Mouse (Mus musculus) adrenal gland, adult (tissue): ENCODE results near the gene Spop.
"Not testable (repeated sequence)": the region's sequence is repeated elsewhere in the genome, so short reads cannot be mapped to it uniquely, and the experiment has no call there.

Source experiments
- DNase-seq, 2 experiments: peaks; one replicate each; pipeline ENCODE4 v3.0.0; 2022 to 2023; ENCODE audit warnings: low spot score in 1 of 2; ENCODE audit not compliant: inconsistent age in 2 of 2

The Spop gene

DNA sequence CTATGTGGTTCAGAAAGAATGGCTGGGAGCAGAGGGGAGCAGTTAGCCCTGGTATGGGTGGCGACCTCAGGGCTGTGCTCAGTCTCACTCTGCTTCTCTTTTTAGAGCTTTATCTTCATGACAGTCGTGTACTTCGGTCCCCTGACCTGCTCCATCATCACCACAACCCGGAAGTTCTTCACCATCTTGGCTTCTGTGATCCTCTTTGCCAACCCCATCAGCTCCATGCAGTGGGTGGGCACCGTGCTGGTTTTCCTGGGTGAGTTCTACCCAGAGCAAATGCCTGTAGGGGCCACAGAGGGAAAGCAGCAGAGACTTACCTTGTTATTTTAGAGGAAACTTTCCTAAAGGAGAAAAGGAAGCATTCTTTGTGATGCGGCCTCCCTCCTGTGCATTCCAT, 23.5 kb upstream of the Spop start:
- no peak for DNase-seq

GRCm38 (mm10) chr11:95391201-95391600, 22.7 kb upstream of the Spop start:
- no peak for DNase-seq

GRCm38 (mm10) chr11:95391743-95392142, 22.1 kb upstream of the Spop start:
- DNase-seq: no peak

DNA sequence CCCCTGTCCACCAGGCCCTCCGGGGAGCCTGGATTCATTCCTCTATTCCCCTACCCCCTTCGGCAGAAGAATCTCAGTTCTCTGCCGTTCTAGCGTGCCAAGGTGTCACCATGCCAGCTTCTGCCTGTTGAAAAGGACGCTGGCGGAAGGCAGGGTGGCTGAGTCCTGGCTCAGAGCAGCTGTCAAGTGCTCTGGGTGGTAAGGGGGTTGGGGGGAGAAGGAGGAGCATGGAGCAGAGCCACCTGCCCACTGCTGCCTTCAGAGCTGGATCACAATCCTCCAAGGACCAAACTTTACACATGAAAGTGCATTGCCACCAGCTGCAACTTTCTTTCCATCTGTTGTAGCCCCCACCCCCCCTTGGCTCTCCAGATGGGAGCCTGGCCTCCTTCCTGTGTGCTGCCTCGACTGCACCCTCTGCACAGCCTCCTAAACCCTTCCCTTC, 21.6 kb upstream of the Spop start:
- DNase-seq: peak in 1 of 2 experiments; percentile 33

DNA sequence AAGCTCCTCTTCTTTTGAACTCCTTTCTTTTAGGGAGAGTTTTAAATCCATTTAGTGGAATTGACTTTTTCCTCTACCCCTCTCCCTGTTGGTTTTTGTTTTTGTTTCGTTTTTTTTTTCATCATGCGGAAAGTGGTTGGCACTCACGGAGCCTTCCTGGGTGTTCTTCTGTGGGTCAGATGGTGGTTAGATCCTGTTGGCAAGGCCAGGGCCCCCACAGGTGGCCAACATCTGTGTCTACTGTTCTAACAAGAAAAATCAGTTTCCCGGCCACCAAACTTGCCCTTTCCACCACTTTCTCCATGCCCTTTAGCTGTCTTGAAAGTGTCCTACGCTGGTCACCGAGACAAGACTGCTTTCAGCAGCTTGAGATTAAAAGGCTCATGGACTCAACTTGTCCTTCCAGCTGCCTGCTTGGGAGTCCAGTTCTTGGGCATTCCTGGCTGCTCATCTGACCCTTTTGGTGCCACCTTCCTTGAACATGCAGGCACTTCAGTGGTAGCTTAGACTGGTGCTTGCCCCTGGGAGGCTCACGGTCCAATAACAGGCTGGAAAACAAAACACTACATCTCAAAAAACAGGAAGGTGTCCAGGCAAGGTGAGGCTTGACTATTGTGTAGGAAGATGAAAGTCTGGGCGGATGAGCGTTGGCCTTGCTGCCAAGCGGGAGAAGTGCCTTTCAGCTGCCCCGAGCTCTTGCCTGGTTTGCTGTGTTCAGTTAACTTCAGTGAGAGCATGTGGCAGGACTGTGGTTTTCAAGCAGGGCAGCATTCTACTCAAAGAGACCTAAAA, 21.0 kb upstream of the Spop start:
- no peak for DNase-seq

DNA sequence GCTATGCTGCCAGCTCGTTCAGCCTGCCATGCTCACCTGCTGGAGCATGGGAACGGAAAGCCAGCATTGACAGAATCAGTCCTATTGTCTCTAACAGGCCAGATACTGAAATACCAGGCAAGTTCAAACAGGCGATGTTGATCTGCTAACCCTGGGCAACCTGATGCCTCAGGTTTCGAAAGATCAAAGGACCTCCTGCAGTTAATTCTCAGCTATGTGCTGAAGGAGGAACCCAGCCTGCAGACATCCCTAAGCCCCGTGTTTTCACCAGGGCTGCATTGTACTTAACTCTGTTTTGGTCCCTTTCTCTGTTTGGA, 20.4 kb upstream of the Spop start:
- DNase-seq: no peak

DNA sequence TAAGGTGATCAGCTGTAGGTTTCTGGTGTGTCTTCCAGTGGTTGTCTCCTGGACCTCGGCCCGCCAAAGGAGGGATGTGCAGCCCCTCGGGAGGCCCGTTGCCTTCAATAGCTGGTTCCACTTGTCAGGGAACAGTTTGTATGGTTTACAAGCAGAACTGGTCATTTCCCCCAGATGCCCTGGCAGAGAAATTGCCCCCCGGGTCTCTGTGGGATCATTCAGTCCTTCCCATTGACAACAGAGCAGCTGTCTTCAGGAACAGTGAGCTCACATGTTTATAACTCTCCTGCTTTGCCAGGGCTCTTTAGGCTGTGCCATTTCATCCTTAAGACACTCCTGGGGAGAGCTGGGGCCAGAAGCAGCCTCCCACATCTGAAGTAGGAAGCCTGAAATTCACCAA, 19.8 kb upstream of the Spop start:
- no peak for DNase-seq

DNA sequence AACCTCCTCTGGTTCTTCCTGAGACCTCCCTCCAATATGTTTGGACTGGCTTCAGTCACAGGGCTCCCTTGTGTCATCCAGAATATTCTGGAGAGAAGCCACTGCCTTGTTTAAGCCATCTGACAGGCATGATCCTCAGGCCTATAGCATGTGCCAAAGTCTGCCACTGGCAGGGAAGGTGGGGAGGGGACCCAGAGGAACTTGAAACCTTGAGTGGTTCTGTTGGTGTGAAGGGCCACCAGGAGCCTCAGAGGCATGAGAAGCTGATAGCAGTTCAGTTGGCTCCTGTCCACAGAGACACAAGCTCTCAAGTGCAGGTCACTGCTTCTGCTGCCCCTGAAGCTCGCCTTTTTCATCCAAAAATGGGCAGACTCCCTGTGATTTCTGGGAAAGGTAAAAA, 17.3 kb upstream of the Spop start:
- DNase-seq: no peak

DNA sequence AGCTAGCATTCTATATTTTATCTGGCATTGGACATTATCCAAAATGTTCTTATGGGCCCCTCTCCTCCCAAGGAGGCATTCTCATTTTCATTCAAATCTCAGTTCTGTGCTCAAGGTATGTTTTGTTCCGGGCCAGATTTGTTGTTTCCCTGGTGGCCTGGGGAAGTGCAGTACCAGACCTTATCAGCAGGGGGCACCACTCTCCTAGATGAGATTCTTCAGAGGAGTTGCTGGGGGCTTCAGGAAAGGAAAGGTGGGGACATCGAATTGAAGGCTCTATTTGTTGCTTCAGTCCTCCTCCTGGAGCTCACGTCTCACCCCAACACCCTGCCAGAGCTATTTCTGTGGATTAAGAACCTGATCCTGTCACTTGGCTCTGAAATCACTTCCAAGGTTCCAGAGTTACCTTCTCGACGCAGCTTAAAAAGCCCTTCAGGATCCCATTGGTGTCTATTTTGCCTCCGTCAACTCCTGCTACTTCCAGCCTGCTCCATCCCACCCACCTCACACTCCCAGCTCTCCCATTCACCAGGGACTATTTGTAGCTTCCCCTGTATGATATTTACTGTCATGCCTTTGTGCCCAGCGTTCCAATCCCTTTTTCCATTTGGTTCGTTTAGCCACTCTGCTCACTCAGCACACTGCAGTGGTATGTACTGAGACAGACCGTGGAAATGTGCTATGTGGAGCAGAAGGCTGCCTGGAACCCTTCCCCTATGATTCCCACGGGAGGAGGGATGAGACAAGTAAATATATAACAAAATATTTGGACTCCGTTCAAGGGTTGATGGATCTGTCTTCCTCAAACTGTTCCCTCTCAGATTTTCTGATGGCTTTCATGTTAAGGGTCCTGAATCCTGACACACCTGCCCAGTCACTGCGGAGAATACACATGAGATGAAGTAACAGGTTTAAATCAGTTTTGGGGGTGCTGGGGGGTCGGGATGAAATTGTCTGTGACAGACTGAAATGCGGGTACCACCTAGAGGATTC, 15.7 kb upstream of the Spop start:
- DNase-seq: peak; percentile 69 to 93

GRCm38 (mm10) chr11:95399520-95400020, 14.3 kb upstream of the Spop start:
- no peak for DNase-seq

DNA sequence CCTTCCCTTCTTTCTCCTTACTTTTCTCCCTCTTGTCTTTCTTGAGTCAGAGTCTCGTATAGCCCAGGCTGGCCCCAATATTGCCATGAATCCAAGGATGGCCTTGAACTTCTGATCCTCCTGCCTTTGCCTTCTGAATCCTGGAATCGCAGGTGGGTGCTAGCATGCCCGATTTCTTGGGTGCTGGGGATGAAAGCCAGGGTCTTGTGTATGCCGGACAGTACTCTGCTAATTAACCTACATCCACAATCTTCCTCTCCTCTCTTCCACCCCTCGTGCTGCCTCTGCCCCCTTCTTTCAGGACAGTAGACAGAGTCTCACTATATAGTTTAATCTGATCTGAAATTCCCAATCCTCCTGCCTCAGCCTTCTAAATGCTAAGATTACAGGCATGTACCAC, 12.3 kb upstream of the Spop start:
- peak in 1 of 2 experiments; percentile 55 for DNase-seq

GRCm38 (mm10) chr11:95402196-95402595, 11.7 kb upstream of the Spop start:
- DNase-seq: peak; percentile 74 to 91

DNA sequence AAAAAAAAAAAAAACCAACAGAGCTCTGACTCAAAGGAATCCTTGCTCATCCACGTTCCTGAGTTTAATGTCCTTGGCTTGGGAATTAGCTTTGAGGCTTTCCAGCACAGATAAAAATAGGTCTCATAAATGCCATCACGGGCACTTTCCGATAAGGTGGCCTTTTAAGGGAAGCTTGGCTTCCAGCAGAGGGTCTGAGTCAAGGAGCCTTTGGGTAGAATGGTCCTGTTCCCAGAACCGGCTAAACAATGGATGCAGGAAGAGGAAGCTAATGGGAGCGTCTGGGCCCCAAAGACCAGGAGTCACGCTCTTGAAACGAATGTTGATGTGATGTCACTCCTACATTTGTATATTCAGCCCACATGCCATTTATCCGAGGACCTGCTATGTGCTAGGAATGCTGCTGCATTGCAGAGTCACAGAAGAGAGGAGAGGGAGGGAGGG, 11.2 kb upstream of the Spop start:
- DNase-seq: peak; percentile 84 to 93

DNA sequence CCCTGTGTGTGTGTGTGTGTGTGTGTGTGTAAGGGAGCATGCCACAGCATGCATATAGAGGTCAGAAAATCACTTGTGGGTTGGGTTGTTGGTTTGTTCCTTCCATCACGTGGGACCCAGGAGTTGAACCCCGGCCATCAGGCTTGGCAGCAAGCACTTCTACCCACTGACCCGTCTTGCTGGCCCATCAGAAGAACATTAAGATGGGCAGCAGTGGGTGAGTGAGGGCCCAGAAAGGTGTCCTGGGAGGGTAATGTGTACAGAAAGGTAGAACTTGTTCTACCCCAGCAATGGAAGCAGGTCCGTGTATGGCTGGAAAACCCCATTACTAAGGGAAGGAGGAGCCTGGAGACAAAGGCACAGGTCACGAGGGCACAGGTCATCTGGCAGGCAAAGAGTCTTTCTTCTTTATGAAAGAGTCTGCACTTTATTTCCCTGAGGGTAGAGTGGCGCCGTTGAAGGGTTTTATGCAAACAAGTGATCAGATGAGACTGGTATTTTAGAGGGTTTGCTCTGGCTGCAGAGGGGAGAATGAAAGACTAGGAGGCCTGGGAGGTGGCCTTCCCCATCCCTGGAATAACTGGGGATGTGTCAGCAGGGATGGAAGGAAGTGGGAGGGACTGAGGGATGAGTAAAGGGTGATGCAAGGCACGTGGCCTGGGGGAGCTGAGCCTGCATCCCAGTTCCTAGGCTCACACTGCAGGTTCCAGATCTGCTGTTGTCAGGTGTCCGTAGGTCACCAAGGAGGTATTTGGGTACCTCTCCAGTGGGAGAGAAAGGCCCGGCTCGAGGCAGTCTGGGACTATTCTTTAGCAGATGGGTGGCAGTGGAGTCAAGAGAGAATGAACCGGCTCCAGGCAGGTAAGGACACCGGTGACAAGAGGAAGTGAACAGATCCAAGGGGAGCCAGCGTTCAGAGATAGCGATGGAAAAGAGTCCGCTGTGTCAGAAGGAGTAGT, 10.2 kb upstream of the Spop start:
- DNase-seq: peak; percentile 45 to 80

DNA sequence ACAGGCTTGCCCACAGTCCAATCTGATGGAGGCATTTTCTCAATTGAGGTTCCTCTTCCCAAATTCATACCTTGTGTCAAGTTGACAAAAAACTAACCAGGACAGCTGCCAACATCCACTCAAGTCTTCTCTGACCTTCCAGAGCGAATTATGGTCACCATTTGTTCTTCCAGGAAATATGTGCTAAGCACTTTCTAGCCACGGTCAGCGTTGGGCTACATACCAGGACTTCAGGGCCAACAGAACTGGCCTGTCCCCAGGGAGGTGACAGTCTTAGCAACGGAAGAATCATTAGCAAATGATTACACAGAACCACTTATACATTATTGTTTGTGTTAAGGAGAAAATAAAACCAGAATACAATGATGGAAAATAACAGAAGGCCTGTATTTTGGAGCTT, 8.1 kb upstream of the Spop start:
- peak in 1 of 2 experiments; percentile 77 for DNase-seq

DNA sequence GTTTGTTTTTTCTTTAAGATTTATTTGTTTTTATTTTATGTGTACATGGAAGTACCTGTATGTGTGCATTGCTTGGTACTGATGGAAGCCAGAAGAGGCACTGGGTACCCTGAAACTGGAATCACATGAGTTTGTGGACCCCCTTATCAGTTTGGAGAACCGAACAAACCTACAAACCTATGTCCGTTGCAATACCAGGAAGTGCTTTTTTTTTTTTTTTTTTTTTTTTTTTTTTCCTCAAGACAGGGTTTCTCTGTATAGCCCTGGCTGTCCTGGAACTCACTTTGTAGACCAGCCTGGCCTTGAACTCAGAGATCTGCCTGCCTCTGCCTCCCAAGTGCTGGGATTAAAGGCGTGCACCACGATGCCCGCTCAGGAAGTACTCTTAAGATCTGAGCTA, 7.5 kb upstream of the Spop start:
- not testable (repeated sequence) for DNase-seq

DNA sequence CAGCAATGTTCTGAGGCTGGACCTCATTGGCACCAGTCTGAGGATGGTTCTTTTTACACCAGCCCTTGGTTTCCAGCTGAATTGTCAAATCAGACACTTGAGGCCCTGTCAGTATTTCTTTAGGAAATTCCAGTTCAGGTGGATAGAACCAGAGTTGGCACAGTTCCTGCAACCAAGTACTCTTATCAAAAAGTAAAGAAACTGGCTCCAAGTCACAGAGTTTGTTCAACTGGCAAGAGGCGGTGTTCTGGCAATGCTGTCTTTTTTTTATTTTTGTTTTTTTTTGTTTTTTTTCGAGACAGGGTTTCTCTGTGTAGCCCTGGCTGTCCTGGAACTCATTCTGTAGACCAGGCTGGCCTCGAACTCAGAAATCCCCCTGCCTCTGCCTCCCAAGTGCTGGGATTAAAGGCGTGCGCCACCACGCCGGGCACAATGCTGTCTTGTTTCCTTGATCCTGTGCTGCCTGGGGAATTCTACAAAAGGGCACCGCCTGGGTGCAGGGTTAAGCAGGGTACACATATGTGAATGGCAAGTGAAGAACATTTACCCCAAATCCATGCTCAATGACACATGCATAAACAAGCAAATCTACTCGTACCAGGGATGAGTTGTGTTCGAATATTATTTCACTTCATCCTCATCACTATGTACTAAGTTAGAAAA, 4.3 kb upstream of the Spop start:
- DNase-seq: no peak

- DNase-seq: no peak
Measured at GRCm38 (mm10) chr11:95411453-95412013, 2.3 kb upstream of the Spop start.

- DNase-seq: peak; percentile 66 to 92
Measured at GRCm38 (mm10) chr11:95412615-95413014, 1.3 kb upstream of the Spop start.
